Mouse (Mus musculus): Measurements from ENCODE around the gene Gtdc1. TPM values are rescaled to one million over a fixed set of nuclear protein-coding genes. Genes with fewer than 3 reads are reported as not detected.
A peak's percentile ranks its signal among the peaks of the same experiment; 100 is the strongest.

Gene Gtdc1
- polyA plus RNA-seq, 1 experiment, result 4.9 TPM

- no peaks in the 10 kb centered on the region for H3K27me3 ChIP-seq (ENCODE audit: control insufficient read depth, insufficient read depth, insufficient read length)
- no peak overlapping the region for H3ac ChIP-seq (ENCODE audit: control insufficient read depth, insufficient read length)
- H3K79me2 ChIP-seq (ENCODE audit: control insufficient read depth, insufficient read depth), result no peaks in the 10 kb centered on the region
- no peak overlapping the region for H3K4me3 ChIP-seq
- TF ChIP-seq E2F4 (IDR thresholded peaks at IDR 0.05; ENCODE audit: insufficient read depth) (no peak), CEBPB (IDR thresholded peaks at IDR 0.05; ENCODE audit: insufficient read depth, poor library complexity, severe bottlenecking) (no peak), MYOG (IDR thresholded peaks at IDR 0.05; ENCODE audit: control insufficient read depth in 1 of 3, insufficient read depth in 1 of 3, insufficient read length in 2 of 3, low read depth in 2 of 3) (no peak), POLR2AphosphoS2 (IDR thresholded peaks at IDR 0.05; ENCODE audit: insufficient read length, low read depth) (no peak), MAX (IDR thresholded peaks at IDR 0.05; ENCODE audit: low read depth) (no peak), REST (IDR thresholded peaks at IDR 0.05; ENCODE audit: insufficient read depth, insufficient read length) (no peak), MYOD1 (IDR thresholded peaks at IDR 0.05; ENCODE audit: control insufficient read depth in 1 of 3, insufficient read length in 2 of 3, low read depth in 2 of 3) (no peak), TCF3 (IDR thresholded peaks at IDR 0.05; ENCODE audit: insufficient read length, low read depth) (no peak), TCF12 (IDR thresholded peaks at IDR 0.05; ENCODE audit: insufficient read depth, poor library complexity, severe bottlenecking) (no peak), USF1 (IDR thresholded peaks at IDR 0.05; ENCODE audit: low read depth) (no peak)
- no peak overlapping the region for H3K4me2 ChIP-seq (ENCODE audit: low read depth)
- no peaks in the 10 kb centered on the region for H3K36me3 ChIP-seq (ENCODE audit: control insufficient read depth, insufficient read depth)
Observed at GRCm38 (mm10) chr2:44954180-44954579, 26.7 kb upstream of the Gtdc1 start.

GRCm38 (mm10) chr2:44952830-44953422 lies 25.5 kb upstream of the Gtdc1 start:
- no peaks in the 10 kb centered on the region for H3K27me3 ChIP-seq (ENCODE audit: control insufficient read depth, insufficient read depth, insufficient read length)
- TF ChIP-seq TCF12 (IDR thresholded peaks at IDR 0.05; ENCODE audit: insufficient read depth, poor library complexity, severe bottlenecking) (no peak), CEBPB (IDR thresholded peaks at IDR 0.05; ENCODE audit: insufficient read depth, poor library complexity, severe bottlenecking) (peak; percentile 80)
- H3K79me2 ChIP-seq (ENCODE audit: control insufficient read depth, insufficient read depth), result no peaks in the 10 kb centered on the region
- no peak overlapping the region for H3ac ChIP-seq (ENCODE audit: control insufficient read depth, insufficient read length)
- H3K4me3 ChIP-seq, result no peak overlapping the region
- H3K4me2 ChIP-seq (ENCODE audit: low read depth), result peak overlapping the region; percentile 56
- H3K36me3 ChIP-seq (ENCODE audit: control insufficient read depth, insufficient read depth), result no peaks in the 10 kb centered on the region

- no peak for TF ChIP-seq CEBPB (IDR thresholded peaks at IDR 0.05; ENCODE audit: insufficient read depth, poor library complexity, severe bottlenecking)
- no peak for TF ChIP-seq MYOD1 (IDR thresholded peaks at IDR 0.05; ENCODE audit: control insufficient read depth in 1 of 3, insufficient read length in 2 of 3, low read depth in 2 of 3)
- no peak for TF ChIP-seq POLR2A (IDR thresholded peaks at IDR 0.05; ENCODE audit: insufficient read length, low read depth)
- TF ChIP-seq REST (IDR thresholded peaks at IDR 0.05; ENCODE audit: insufficient read depth, insufficient read length), result no peak
- TF ChIP-seq POLR2AphosphoS2 (IDR thresholded peaks at IDR 0.05; ENCODE audit: insufficient read length, low read depth), result no peak
- no peak for TF ChIP-seq MAX (IDR thresholded peaks at IDR 0.05; ENCODE audit: low read depth)
- no peak for TF ChIP-seq TCF12 (IDR thresholded peaks at IDR 0.05; ENCODE audit: insufficient read depth, poor library complexity, severe bottlenecking)
- no peak for TF ChIP-seq USF1 (IDR thresholded peaks at IDR 0.05; ENCODE audit: low read depth)
- no peak for TF ChIP-seq MYOG (IDR thresholded peaks at IDR 0.05; ENCODE audit: control insufficient read depth in 1 of 3, insufficient read depth in 1 of 3, insufficient read length in 2 of 3, low read depth in 2 of 3)
- no peaks in the 10 kb centered on the region for H3K27me3 ChIP-seq (ENCODE audit: control insufficient read depth, insufficient read depth, insufficient read length)
- H3K4me3 ChIP-seq, result no peak overlapping the region
- H3K79me2 ChIP-seq (ENCODE audit: control insufficient read depth, insufficient read depth), result no peaks in the 10 kb centered on the region
- no peak overlapping the region for H3ac ChIP-seq (ENCODE audit: control insufficient read depth, insufficient read length)
- H3K36me3 ChIP-seq (ENCODE audit: control insufficient read depth, insufficient read depth), result no peaks in the 10 kb centered on the region
- H3K4me2 ChIP-seq (ENCODE audit: low read depth), result no peak overlapping the region
Observed at GRCm38 (mm10) chr2:44951651-44952213, 24.3 kb upstream of the Gtdc1 start.

GRCm38 (mm10) chr2:44944689-44945088 lies 17.2 kb upstream of the Gtdc1 start:
- Histone ChIP-seq H3ac (ENCODE audit: control insufficient read depth, insufficient read length) (no peak overlapping the region), H3K4me3 (no peak overlapping the region), H3K36me3 (ENCODE audit: control insufficient read depth, insufficient read depth) (no peaks in the 10 kb centered on the region), H3K4me2 (ENCODE audit: low read depth) (no peak overlapping the region), H3K27me3 (ENCODE audit: control insufficient read depth, insufficient read depth, insufficient read length) (no peaks in the 10 kb centered on the region), H3K79me2 (ENCODE audit: control insufficient read depth, insufficient read depth) (no peaks in the 10 kb centered on the region)
- no peak for TF ChIP-seq MYOD1 (IDR thresholded peaks at IDR 0.05; ENCODE audit: control insufficient read depth in 1 of 3, insufficient read length in 2 of 3, low read depth in 2 of 3)
- no peak for TF ChIP-seq TCF3 (IDR thresholded peaks at IDR 0.05; ENCODE audit: insufficient read length, low read depth)
- TF ChIP-seq MAX (IDR thresholded peaks at IDR 0.05; ENCODE audit: low read depth), result no peak
- TF ChIP-seq TCF12 (IDR thresholded peaks at IDR 0.05; ENCODE audit: insufficient read depth, poor library complexity, severe bottlenecking), result no peak
- no peak for TF ChIP-seq USF1 (IDR thresholded peaks at IDR 0.05; ENCODE audit: low read depth)
- TF ChIP-seq CEBPB (IDR thresholded peaks at IDR 0.05; ENCODE audit: insufficient read depth, poor library complexity, severe bottlenecking), result no peak
- no peak for TF ChIP-seq POLR2AphosphoS2 (IDR thresholded peaks at IDR 0.05; ENCODE audit: insufficient read length, low read depth)
- no peak for TF ChIP-seq E2F4 (IDR thresholded peaks at IDR 0.05; ENCODE audit: insufficient read depth)
- no peak for TF ChIP-seq POLR2A (IDR thresholded peaks at IDR 0.05; ENCODE audit: insufficient read length, low read depth)
- TF ChIP-seq SRF (IDR thresholded peaks at IDR 0.05; ENCODE audit: control insufficient read depth, insufficient read length, low read depth), result no peak
- TF ChIP-seq REST (IDR thresholded peaks at IDR 0.05; ENCODE audit: insufficient read depth, insufficient read length), result no peak
- TF ChIP-seq MYOG (IDR thresholded peaks at IDR 0.05; ENCODE audit: control insufficient read depth in 1 of 3, insufficient read depth in 1 of 3, insufficient read length in 2 of 3, low read depth in 2 of 3), result no peak

- no peak overlapping the region for H3K4me3 ChIP-seq
- H3K36me3 ChIP-seq (ENCODE audit: control insufficient read depth, insufficient read depth), result no peaks in the 10 kb centered on the region
- H3K27me3 ChIP-seq (ENCODE audit: control insufficient read depth, insufficient read depth, insufficient read length), result no peaks in the 10 kb centered on the region
- no peaks in the 10 kb centered on the region for H3K79me2 ChIP-seq (ENCODE audit: control insufficient read depth, insufficient read depth)
- no peak overlapping the region for H3ac ChIP-seq (ENCODE audit: control insufficient read depth, insufficient read length)
- no peak for TF ChIP-seq TCF3 (IDR thresholded peaks at IDR 0.05; ENCODE audit: insufficient read length, low read depth)
- no peak overlapping the region for H3K4me2 ChIP-seq (ENCODE audit: low read depth)
Observed at GRCm38 (mm10) chr2:44930951-44931350, 3.5 kb upstream of the Gtdc1 start.
